Mouse (Mus musculus): ENCODE measurements around the gene Atrip.

The Atrip gene

DNA sequence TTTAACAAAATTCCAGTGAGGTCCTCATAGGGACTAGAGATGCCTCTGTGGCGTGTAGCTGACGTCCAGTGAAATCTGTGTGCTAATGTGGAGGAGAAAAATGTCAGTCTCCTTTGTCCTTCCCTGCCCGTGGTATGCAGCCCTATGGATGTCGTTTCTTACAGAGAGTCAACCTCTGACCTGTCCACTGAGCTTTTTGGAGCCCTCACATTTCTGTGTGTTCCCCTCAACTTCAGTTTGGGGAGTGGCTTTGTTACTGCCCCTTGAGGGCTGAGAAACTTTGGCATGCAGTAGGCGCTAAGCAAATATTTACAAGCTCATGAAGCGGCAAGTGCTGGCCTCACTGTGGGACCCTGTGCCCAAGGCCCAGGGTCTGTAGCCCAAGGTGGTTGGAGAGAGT, 23.4 kb upstream of the Atrip start:
- no peak for DNase-seq

DNA sequence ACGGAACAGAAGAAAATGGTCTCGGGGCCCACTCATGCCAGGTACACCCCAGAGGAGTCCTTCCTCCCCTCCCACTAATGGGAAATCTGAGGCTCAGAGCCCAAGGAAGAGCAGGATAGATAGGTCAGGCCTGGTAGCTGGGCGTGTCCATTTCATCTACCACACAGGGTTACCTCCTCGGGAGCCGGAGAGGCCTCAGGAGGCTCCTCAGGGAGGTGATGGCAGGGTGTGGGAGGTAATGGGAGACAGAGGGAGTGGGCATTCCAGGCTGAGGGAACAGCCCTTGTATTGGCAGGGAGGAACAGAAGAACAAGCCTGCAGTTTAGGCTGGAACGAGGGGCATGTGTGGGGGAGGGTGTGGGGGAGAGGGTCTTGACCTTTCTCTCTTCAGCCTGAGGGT, 22.9 kb upstream of the Atrip start:
- no peak for DNase-seq

DNA sequence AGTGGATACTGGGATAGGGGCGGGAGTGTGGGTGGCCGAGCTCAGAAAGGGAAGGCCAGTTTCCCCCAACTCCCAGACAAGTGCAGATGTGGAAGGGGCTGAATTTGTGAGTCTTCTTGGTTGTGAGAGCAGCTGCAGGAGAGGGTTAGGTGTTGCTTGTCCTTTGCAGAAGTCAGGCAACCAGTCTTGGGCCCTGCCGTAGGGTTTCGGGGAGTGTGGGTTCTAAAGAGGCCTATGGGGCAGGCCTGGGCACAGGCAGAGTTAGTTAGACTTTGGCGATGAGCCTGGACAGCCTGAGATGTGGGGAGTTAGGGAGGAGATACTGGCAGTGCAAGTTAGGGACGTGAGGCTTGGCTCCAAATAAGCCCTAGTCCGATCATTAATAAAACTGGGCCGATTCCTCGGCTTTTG, 22.3 kb upstream of the Atrip start:
- no peak for DNase-seq

DNA sequence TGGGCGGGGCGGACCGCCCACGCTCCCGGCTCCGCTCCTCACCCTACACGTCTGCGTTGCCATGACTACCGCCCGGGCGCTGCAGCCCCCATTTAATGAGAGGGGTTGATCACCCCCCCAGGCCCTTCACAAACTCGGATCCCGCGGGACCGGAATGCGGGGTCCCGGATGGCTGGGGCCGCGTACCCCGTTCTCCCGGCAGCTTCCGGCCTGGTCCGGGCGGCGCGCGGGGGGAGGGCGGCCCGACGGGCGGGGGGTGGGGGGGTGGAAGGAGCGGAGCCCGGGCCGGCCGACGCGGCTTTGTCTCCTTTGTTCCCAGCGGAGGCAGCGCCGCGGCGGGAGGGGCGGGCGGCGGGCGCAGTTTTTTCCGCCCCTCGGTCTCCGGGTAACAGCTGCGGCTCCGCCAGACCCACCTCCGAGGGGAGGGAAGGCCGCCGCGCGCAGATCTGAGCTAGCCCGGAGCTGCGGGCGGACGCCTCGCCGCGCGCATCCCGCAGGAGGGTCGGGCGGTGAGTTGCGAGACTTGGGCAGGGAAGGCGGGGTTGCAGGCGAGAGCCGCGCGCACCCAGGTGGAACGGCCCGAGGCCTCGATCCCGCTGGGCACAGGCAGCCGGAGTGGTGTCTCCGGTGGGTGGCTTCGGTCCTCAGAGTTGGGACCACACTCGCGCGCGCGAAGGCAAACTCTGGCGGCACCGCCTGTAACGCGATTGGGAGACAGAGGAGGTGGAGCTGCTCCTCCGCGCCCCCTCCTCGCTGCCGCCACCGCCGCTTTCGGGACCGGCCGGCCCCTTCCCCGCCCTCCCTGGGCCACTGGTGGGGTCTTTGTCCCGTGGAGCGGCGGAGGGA, 21.4 kb upstream of the Atrip start, which contains the start of gene Plxnb1:
Gene Plxnb1 (plus strand): TSS at position 253 of the 846 bp plus-strand sequence.
- peak; percentile 45 for DNase-seq

DNA sequence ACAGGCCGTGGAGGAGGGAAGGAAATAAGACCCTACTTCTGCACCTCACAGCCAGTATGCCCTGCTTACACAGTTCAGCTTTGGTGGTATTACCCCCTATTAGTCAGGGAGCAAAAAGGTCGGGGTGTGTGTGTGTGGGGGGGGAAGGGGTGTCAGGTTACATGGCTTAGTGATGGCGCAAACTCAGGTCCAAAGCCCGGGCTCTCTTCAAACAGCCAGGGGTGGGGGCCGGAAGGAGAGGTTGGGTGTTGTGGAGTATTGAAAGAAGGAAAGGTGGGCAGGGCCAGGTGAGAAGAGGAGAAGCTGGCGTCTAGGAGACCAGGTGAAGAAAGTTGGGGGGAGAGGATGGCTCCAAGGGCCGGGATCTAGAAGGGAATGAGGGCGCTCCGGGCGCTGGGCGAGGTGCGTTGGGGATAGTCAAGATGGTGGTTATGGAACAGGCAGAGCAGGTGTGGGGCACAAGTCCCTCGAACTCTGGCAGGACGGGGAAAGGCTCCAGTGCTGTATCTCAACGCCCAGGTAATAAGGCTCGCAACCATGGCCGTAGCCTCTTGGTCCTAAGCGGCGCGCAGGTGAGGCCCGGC, 20.7 kb upstream of the Atrip start:
- no peak for DNase-seq

DNA sequence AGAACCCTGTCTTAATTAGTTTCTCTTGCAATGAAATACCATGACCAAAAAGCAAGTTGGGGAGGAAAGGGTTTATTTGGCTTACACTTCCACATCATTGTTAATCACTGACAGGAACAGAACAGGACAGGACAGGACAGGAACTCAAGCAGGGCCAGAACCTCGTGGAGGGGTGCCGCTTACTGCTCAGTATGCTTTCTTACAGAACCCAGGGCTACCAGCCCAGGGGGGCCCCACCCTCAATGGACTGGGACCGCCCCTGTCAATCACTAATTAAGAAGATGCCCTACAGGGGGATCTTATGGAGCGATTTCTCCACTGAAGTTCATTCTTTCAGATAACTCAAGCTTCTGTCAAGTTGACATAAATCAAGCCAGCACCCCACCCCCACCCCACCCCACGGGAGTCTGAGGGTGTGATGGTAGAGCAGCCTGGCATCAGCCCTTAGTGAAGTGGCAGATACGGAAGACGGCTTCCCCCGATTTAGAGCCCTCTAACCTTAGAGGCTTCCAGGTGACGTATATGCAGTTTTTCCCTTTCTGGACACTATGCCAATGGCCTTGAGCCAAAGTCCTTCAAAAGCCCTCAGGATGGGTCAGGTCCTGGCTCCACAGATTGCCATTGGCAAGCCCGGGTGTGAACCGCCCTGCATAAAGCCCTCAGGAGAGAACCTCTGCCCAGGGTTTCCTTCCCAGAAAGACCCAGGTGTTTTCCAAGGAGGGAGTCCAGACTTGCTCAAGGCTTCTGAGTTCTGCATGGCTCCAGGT, 20.0 kb upstream of the Atrip start:
- DNase-seq: no peak

DNA sequence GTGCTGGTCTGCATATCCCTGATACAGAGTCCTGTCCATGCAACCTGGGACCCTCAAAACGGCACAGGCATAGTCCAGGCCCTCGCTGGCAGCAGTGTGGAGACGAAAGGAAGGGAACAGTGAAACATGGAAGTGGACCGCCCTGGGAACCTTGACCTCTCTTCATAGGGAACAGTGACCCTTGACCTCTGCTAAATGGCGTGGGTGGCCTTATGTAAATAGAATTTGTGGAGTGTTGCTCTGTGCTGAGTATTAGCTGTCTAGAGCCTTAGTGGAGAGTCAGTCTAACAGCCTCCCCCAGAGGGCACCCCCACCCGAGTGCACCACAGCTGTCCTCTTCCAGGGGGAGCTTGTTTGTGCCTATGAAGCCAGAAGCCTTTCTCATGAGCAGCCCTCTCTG, 18.9 kb upstream of the Atrip start:
- no peak for DNase-seq

DNA sequence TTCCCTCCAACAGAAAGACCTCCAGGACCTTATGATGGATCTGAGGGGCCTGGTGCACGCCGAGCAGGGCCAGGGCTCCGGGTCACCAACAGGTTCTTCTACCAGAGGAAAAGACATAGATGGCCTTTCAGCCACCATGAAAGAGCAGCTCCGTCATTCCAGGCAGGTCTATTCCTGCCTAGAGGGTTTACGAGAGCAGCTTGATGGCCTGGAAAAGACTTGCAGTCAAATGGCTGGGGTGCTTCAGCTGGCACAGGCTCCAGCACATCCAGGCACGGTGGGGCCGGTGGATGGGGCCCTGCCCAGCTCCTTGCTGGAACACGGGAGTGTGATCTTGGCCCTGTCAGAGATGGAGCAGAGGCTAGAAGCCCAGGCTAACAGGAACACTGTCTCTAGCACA, 17.9 kb upstream of the Atrip start:
- no peak for DNase-seq

DNA sequence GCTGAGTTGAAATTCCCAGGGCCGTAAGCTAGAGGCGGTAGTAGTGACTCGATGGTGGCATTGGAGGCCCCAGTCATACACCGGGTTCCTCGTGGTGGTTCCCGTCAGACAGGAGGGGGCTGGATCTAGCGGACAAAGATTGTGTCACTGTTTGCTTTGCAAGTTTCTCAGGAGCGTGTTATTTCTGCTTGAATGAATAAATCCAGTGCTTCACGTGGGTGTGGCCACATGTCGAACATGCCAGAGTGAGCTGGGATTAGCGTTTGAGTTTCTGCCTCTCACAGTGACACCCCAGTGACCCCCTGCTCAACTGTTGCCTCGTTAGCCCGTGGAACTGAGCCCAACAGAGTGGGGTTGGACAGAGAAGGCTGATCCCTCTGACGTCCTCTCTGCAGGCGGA, 16.5 kb upstream of the Atrip start:
- no peak for DNase-seq

DNA sequence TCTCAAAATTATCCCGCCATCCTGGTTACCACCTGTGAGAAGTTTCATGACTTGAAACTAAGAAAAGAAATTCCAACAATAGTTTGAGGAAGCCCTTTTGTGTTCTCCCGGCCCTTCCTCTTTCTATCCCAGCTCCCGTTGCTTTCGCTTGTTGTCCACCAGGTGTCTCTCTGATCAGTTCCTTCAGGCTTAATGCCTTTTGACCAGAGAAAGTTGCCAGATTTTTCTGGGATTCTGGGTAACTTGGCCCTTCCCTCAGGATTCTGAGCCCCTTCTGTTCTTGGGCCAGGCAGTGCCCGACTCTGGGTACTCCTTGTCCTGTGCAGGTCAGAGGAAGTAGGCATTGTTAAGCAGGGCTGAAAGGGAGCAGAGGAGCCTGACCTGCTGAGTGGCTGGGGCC, 14.1 kb upstream of the Atrip start:
- DNase-seq: peak; percentile 35

DNA sequence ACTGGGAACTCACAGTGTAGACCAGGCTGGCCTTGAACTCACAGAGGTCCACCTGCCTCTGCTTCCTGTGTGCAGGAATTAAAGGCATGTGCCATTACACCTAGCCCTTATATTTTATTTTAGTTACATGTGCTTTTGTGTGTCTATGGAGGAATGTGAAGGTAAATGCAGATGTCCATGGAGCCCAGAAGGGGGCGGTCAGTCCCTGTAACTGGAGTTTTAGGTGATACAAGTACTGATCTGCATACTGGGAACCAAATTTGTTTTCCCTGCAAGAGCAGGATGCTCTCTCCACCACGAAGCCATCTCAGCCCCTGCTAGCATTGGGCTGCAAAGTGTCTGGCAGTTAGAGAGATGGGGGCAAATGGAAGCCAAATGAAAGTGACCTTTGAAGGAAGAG, 11.0 kb upstream of the Atrip start:
- DNase-seq: no peak

DNA sequence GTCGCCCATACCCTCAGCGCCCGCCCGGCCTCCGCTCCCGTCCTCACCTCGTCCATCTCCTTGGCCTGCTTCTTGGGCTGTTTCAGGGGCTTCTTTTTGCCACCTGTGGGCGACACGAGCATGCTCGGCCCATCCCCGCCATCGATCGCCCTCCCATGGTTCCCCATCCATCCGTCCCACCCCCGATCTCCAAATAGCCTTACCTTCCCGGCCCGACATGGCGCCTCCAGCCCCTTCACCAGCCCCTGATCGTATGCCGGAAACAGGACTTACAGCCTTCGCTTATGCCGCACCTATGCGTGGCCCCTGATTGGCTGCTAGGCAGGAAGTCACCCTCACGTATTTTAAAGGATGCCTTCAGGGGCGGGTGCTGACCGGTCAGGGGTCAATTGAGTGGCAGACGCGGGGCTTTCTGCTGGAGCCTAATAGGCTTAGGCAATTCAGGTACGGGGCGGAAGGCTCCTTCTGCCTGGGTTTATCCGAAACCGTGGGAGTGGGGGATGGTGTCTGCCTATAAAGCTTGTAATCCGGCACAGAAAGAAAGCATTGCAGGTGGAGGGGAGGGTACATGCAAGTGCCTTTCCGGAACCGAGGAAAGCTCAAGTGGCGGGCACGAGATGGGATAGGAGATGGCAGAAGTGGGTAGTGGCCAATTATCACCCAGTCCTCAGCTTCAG, 8.3 kb upstream of the Atrip start, which contains the start of the genes Ccdc51 and Tma7:
Gene Ccdc51 (plus strand): TSS at position 370 of the 677 bp plus-strand sequence.
Gene Tma7 (minus strand): TSS at position 464 of the 677 bp plus-strand sequence.
- peak; percentile 80 for DNase-seq

DNA sequence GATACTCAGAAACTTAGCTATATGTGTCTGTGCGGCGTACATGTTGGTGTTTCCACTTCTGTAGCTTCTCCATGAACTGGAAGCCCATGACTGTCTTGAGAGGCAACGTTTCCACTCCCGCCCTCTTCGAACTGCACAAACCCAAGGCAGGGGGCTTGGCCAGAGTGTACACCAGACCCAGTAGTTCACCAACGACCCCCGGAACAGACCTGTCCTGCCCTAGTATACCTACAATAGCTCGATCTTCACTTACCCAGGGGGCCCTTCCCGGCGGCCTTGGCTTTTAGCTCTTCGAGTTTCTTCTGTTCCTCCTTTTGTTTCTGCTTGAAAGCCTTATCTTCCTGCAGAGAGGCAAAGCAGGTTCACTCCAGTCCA, 7.8 kb upstream of the Atrip start:
- no peak for DNase-seq

DNA sequence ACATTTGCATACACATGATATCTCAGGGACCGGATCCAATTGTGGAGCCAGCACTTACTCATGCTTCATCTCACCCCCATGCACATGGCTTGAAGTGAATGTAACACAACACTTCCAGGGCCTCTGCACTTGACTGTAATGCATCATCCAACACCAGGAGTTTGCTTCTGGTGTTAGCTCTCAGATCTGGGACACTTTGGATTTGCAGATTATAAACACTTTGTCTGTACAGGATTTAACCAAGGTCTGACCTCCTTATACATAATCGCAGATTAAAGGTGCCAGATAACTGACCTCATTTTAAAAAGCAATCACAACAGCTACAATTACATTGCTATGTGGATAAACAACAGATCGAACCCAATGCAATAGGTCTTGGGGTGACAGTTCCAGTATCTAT, 6.6 kb upstream of the Atrip start:
- no peak for DNase-seq

DNA sequence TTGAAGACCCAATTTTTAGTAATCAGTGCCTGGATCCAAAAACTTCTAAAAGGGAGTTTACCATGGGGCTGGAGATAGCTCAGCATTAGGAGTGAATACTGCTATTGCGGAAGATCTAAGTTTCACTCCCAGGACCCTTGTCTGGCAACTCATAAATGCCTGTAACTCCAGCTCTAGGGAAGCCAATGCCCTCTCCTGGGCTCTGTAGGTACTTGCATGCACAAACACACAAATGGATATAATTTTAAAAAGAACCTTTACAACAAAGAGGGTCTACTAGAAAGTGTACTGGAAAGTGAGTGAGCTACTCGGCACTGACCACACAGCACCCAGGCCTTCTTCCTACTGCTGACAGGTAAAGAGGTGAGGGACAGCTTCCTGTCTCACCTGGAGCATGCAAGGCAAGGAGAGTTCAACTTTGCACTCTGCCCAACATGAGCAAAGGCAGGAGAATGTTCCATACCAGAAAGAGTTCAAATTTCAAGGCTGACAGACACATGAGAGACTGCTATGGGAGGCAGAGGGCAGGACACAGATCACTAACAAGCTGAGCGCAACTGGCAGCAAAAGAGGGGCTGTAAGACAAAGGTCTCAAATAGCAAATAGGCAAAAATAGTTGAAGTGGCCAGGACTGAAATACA, 5.7 kb downstream of the Atrip start:
- DNase-seq: no peak

DNA sequence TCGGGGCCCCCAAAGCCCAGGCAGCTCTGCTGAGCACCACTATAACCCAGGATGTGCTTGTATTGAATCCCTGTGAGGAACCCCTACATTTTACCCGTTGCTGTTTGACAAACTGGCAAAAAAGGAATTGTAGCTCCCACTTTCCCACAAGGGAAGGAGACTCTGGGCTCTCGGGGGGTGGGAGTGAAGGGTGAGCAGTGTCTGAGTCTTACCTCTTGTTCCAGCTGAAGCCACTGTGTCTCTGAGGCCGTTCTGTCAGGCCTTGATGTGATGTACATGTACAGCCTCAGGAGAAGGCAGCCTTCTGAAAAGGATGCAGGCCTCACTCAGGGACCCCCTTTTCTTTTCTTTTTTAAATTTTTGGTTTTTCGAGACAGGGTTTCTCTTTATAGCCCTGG, 13.0 kb downstream of the Atrip start:
- no peak for DNase-seq

DNA sequence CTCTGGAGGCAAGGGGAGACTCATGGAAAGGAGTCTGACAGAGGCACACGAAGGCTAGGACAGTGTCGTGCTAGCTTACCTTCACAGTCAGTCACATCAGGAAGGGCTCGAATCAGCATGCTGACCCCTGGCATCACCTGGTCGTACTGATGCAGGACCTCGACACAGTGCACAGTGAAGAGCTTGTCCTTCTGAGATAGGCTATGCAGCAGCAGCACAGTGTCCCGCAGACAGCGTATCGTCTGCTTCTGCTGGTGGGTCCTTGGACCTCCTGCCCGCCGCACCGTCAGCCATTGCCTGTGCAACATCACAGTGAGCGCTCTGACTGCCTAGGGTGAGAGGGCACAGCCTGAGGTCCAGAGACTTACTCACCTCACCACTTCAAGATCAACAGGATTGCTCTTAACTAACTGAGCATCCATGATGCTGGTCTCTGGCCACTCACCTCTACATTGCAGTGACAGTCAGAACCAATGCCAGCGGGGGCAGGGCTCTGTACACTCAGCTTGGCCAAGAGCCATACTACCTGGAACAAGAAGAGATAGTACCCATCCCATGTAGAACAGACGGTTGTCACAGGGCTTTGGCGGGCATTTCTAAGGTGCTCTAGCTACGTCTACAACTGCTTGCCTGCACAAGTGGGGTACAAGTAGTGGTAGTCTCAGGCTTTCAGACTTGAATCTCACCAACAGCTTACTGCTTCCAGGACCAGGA, 13.6 kb downstream of the Atrip start:
- no peak for DNase-seq

DNA sequence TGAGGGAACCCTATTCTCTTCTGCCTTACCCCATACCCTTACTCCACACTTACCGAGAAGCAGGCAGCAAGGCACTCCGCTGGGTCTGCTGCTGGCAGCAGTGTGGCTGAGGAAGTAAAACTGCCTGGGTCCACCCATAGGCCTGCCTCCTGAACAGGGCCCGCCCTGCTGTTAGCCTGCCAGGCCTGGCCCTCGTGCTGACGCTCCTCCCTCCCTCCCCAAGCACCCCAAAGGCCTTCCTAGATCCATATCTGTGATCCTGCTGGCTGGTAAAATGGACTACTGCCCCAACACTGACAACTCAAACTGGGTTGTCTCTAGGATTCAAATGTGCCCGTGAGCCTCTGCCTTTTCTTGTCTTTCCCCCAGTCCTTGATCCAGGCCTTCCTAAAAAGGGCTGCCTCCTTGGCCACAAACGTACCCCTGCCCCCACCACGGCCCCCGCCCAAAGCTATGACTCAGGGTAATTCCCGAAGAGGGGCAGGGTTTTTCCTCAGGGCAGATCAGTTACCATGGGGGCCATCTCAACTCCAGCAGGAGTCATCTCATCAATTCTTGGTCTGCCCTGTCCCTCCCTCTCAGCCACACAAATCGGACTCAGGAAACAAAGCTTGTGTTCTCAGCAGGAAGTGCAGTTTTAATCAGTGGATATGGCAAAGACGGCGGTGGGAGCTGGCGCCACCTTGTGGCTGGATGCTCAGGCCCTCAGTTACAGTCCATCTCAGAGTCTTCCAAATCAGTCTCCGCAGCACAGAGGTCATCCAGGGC, 14.6 kb downstream of the Atrip start, which contains the start of gene Trex1:
Gene Trex1 (minus strand): TSS at position 599 of the 768 bp plus-strand sequence.
- DNase-seq: peak; percentile 88

DNA sequence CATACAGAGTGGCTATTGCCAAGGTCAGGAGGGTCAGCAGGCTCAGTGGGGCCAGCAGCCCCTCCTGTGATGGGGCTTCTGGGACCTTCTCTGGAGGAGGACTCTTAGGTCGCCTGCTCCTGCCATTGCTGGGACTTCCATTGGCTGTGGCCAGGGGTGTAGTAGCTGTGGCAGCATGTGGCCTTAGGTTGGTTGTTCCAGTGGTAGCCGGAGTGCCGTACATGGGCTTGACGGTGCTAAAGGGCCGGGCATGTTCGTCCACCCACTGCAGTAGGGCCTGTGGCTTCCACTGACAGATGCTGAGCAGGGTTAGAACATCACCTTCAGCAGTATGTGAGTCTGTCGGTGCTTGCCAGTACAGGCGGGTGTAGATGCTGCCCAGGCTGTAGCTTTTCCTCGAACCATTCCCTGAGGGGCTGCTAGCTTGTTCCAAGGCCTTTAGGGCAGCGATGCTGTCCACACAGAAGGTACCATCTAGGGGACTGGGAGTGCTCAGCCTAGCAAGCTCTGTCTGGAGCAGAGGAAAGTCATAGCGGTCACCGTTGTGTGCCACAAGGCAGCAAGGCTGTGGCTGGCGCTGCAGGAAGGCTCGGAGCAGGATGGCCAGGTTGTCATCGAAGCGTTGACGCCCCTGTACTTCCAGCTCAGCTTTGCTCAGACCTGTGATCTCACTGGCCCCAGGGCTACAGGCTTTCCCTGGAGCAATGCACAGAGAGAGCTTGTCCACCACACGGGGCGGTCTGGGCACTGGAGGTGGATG, 15.7 kb downstream of the Atrip start:
- no peak for DNase-seq

DNA sequence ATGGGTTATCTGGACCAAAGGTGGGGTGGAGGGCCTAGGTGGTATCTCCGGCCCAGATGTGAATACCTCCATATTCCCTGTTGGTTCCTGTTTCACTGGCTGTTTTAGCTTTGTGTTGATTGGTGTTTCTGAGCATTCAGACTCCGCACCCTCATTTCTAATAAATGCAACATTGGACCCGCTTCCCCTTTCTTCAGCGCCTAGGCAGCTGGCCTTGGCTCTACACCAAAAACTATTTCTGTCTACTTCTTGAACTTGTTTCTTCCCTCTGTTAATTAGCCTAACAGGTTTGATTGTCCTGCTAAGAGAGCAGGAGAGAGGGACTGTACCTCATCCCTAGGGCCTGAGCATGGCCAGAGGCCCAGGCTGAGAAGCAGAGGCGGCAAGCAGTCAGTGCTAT, 16.4 kb downstream of the Atrip start:
- DNase-seq: no peak
